Mouse (Mus musculus) liver, embryonic 16.5 days (tissue): ENCODE results near the gene Spz1. TPM values are rescaled to one million over a fixed set of nuclear protein-coding genes. Genes with fewer than 3 reads are reported as not detected.

ENCODE experiments used
- ATAC-seq: fragments of 200-750 bp; cut with Nextera tagmentation; 2 replicates; pipeline ENCODE4 v1.8.0; 2017; ENCODE audit warnings: low read depth, mild to moderate bottlenecking, moderate number of reproducible peaks, moderate library complexity
- H3K27ac ChIP-seq: fragments of 300-500 bp; sonication (generic); 2 replicates; pipeline ENCODE4 v1.5.1; 2014; ENCODE audit warnings: mild to moderate bottlenecking, low read length
- H3K27me3 ChIP-seq: fragments of 300-500 bp; sonication (generic); 2 replicates; pipeline ENCODE4 v1.6.1; 2014; ENCODE audit warnings: low read depth, low read length, mixed read lengths; ENCODE audit not compliant: control insufficient read depth, insufficient read depth
- H3K36me3 ChIP-seq: fragments of 300-500 bp; sonication (generic); 2 replicates; pipeline ENCODE4 v1.6.1; 2014; ENCODE audit warnings: mild to moderate bottlenecking; ENCODE audit not compliant: control insufficient read depth, insufficient read depth
- H3K4me1 ChIP-seq: fragments of 300-500 bp; sonication (generic); 2 replicates; pipeline ENCODE4 v1.6.1; 2014; ENCODE audit warnings: low read depth, low read length, mixed read lengths; ENCODE audit not compliant: control insufficient read depth
- H3K4me2 ChIP-seq: fragments of 300-500 bp; sonication (generic); 2 replicates; pipeline ENCODE4 v1.6.1; 2014; ENCODE audit warnings: low read depth, low read length, mixed read lengths
- H3K4me3 ChIP-seq: fragments of 300-500 bp; sonication (generic); 2 replicates; pipeline ENCODE4 v1.5.1; 2014; ENCODE audit warnings: low read depth, mild to moderate bottlenecking, low read length
- H3K9ac ChIP-seq: fragments of 300-500 bp; sonication (generic); 2 replicates; pipeline ENCODE4 v1.6.1; 2014; ENCODE audit warnings: low read depth, low read length
- H3K9me3 ChIP-seq: fragments of 300-500 bp; sonication (generic); replicated peaks from 2 replicates; pipeline ENCODE4 v1.6.1; 2016; ENCODE audit warnings: low read length; ENCODE audit not compliant: control insufficient read depth
- WGBS: fragments of 180-500 bp; shearing (Covaris S2); extraction: QIAGEN DNeasy Blood & Tissue Kit; methylation state at CpG from one replicate; pipeline ENCODE4 v1.1.7; 2014; ENCODE audit not compliant: insufficient replicate concordance; 5-methylcytosine and 5-hydroxymethylcytosine counted together
- polyA plus RNA-seq: library from polyadenylated mRNA; unstranded; fragments of >200 nt; fragmentation: Nextera tagmentation; extraction: Ambion mirVana; gene quantifications from 2 replicates; pipeline ENCODE4 v1.2.1, GENCODE M21; 2015

The Spz1 gene
- polyA plus RNA-seq, 1 experiment from 2014 or later = not detected

DNA sequence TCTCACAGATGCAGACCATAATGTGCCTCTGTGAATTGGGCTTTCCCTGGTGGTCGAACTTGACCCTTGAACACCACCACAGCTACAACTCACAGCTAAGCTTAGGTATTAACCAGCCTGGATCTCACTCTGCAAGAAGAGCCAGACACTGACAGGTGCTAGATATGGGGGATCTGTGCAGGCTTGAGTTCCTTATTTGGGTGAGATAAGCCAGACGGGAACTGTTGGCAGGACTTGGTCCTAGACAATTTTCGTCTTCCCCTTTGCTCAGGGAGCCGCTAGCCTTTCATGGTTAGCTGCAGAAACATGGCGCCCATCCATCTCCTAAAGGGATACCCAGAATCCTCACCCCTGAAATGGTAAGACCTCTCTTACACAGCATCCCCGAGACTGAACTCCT is 35.0 kb downstream of the Spz1 start:
- H3K36me3 ChIP-seq = no peaks in the 10 kb centered on the region
- no peaks in the 10 kb centered on the region for H3K9me3 ChIP-seq
- no peak for ATAC-seq
- H3K27ac ChIP-seq = no peak overlapping the region
- no peak overlapping the region for H3K4me2 ChIP-seq
- H3K9ac ChIP-seq = no peak overlapping the region
- H3K27me3 ChIP-seq = no peaks in the 10 kb centered on the region
- no peak overlapping the region for H3K4me3 ChIP-seq
- no peaks in the 10 kb centered on the region for H3K4me1 ChIP-seq
- 44% methylated on average over 6 of the region's 6 CpGs for WGBS

DNA sequence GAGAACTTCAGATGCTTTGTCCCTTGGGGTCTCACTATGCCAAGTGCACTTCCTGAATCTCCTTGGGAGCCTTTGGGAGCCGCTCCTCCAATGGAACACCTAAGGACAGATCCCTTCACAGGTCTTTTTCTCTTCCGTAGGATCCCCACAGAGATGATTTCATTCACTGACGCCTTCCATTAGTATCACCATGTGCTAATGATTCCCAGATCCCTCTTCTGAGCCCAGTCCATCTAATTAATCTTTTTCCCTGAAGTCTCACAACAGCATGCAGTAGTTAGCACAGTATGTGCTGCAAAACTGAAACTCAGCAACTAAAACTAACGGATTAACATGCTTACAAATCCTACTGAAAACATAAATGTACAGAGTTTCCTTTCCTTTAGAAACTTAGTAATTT is 36.8 kb downstream of the Spz1 start:
- Histone ChIP-seq H3K27ac (no peak overlapping the region), H3K4me2 (no peak overlapping the region), H3K36me3 (no peaks in the 10 kb centered on the region), H3K27me3 (no peaks in the 10 kb centered on the region), H3K9me3 (no peaks in the 10 kb centered on the region), H3K9ac (no peak overlapping the region), H3K4me3 (no peak overlapping the region), H3K4me1 (no peaks in the 10 kb centered on the region)
- no peak for ATAC-seq
- WGBS = 43% methylated on average over 4 of the region's 4 CpGs

DNA sequence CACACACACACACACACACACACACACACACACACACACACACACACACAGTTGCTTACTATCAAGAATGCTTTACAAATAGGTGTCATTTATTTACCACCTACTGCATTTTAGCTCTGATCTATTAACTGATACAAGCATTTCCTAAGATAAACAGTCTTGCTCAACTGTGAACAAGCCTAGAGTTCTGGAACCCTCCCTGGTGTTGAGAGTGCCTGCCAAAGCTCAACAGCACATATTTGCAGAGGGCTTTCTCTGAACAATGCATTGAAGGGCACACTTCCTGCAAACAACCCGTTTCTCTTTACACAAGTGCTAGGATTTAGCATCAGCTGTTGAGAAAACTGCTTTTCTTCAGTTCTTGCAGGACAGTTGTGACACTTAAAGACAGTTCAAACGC is 42.2 kb downstream of the Spz1 start:
- no peak overlapping the region for H3K4me3 ChIP-seq
- no peaks in the 10 kb centered on the region for H3K9me3 ChIP-seq
- H3K27me3 ChIP-seq = no peaks in the 10 kb centered on the region
- no peaks in the 10 kb centered on the region for H3K36me3 ChIP-seq
- no peak overlapping the region for H3K27ac ChIP-seq
- no peak for ATAC-seq
- WGBS = 19% methylated on average over 2 of the region's 2 CpGs
- H3K4me1 ChIP-seq = no peaks in the 10 kb centered on the region; the same call in none of the 2 replicates
- H3K9ac ChIP-seq = no peak overlapping the region
- H3K4me2 ChIP-seq = no peak overlapping the region

DNA sequence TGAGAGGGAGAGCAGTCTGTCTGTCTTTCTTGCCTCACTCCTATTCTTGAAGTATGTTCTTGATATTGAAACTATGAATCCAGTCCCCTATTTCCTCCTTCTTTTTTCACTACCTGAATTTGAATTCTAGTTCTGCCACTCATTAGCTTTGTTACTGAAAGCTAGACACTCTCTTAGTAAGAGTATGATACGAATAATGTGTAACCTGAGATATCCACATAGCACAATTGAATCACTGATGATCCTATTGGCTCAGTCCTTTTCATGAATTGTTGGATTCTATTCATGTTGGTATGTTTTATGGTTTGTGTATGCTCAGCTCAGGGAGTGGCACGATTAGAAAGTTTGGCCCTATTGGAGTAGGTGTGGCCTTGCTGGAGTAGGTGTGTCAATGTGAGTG is 43.8 kb downstream of the Spz1 start:
- no peak for ATAC-seq
- no peak overlapping the region for H3K27ac ChIP-seq
- H3K27me3 ChIP-seq = no peaks in the 10 kb centered on the region
- no peak overlapping the region for H3K4me2 ChIP-seq
- no peaks in the 10 kb centered on the region for H3K36me3 ChIP-seq
- H3K9me3 ChIP-seq = no peaks in the 10 kb centered on the region
- H3K9ac ChIP-seq = no peak overlapping the region
- no peaks in the 10 kb centered on the region; the same call in none of the 2 replicates for H3K4me1 ChIP-seq
- 58% methylated on average over 2 of the region's 2 CpGs for WGBS
- H3K4me3 ChIP-seq = no peak overlapping the region

DNA sequence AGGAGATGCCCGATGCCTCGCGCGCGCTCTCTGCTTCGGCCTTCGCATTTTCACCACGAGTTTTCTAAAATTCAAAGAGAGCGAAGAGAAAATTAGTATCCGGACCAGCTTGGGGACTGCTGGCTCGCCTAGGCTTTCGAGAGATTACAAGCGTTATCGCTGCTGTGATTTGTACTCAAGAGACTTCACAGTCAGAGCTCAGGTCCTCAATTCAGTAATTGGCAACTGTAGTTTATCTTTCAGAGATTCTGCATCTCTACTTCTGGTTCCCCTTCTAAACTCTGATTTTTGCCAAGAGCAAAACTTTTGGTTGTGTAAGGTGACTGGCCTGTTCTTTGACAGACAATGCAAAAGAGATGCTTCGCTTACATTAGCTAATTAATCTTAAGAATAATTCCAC is 44.7 kb downstream of the Spz1 start:
- H3K4me2 ChIP-seq = peak overlapping the region; percentile 97
- H3K4me1 ChIP-seq = no peaks in the 10 kb centered on the region; the same call in none of the 2 replicates
- no peaks in the 10 kb centered on the region for H3K27me3 ChIP-seq
- peak overlapping the region; percentile 83 for H3K4me3 ChIP-seq
- H3K36me3 ChIP-seq = no peaks in the 10 kb centered on the region
- peak overlapping the region; percentile 95 for H3K27ac ChIP-seq
- H3K9ac ChIP-seq = peak overlapping the region; percentile 73
- no peaks in the 10 kb centered on the region for H3K9me3 ChIP-seq
- ATAC-seq = no peak
- 5% methylated on average over 15 of the region's 15 CpGs for WGBS

DNA sequence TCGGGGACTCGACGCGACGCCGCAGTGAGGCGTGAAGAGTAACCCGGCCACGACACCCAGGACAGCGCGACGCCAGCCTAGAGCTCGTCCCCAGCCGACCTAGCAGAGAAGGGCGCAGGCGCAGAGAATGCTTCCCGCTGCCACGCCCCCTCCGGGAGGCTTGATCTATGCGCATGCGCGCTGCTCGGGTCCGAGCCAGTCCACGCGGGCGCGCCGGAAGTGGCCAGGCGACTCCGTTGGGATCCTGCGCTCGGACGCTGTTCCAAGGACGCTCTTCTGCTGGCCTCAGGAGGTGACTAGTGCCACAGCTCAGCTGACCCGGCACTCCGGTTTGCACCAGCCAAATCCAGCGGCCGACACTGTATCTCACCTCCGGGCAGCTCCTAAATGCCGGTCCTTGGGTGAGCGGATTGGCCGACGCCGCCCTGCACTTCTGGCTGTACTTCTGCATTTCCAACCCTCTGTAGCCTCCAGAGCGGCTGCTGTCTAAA is 45.2 kb downstream of the Spz1 start, which contains the start of gene Zfyve16:
Gene Zfyve16, minus strand, starts transcription at position 148 of the 491 bp plus-strand sequence.
- ATAC-seq = peak; percentile 93
- Histone ChIP-seq H3K9ac (peak within 1 kb of the TSS; percentile 73), H3K4me1 (no peaks in the 10 kb centered on the region; the same call in none of the 2 replicates), H3K36me3 (no peaks in the 10 kb centered on the region), H3K4me2 (peak within 1 kb of the TSS; percentile 97), H3K27ac (peak within 1 kb of the TSS; percentile 95), H3K4me3 (peak within 1 kb of the TSS; percentile 83), H3K27me3 (no peaks in the 10 kb centered on the region), H3K9me3 (no peaks in the 10 kb centered on the region)
- WGBS = under 1% methylated on average over 46 of the region's 46 CpGs

DNA sequence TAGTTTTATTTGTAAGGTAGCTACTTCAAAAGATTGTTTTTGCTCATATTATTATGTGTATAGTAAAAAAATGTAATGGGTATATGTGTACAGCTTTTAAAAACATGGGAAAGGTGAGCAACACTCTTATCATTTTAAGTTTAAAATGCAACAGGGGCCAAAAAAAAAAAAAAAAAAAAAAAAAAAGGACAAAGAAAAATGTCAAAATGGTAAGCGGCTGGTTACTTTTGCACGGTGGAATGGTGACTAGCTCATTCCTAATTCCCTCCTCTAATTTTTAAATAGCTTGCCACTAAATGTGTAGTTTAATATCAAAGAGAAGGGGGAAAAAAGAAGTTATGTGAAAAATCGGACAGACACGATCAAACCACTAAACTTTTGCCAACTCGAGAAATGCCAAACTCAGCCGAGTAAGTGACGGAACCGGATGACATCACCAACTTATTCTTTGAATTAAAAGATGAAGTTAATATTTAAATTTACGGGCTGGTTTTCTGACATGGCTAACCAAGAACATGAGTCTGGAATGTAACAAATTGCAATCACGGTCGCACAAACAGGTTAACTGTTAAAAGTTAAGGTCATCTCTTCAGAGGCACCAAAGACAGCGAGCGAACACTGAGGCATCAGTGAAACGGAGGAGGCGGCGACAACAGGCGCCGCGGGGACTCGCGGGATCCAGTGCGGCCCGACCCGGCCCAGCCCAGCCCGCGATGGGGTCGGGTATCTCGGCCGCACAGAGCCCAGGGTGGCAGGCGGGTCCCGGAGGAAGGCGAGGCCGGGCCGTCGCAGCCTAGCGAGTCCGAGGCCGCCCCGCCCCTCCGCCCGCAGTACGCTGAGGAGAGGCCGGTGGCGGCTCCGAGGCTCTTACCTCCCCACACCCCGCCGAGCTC is 45.9 kb downstream of the Spz1 start:
- H3K9ac ChIP-seq = peak overlapping the region; percentile 73
- H3K9me3 ChIP-seq = no peaks in the 10 kb centered on the region
- H3K4me1 ChIP-seq = no peaks in the 10 kb centered on the region; the same call in none of the 2 replicates
- peak; percentile 91 for ATAC-seq
- H3K27ac ChIP-seq = peak overlapping the region; percentile 95
- H3K4me2 ChIP-seq = peak overlapping the region; percentile 97
- H3K36me3 ChIP-seq = no peaks in the 10 kb centered on the region
- H3K4me3 ChIP-seq = peak overlapping the region; percentile 83
- WGBS = 3% methylated on average over 46 of the region's 47 CpGs
- no peaks in the 10 kb centered on the region for H3K27me3 ChIP-seq
